Mouse (Mus musculus): ENCODE data around the gene Rassf10. TPM values are rescaled to one million over a fixed set of nuclear protein-coding genes. Genes with fewer than 3 reads are reported as not detected.

The Rassf10 gene
- total and polyA plus RNA-seq, 2 experiments from 2014 or later, result 2.7 to 6.5 TPM

GRCm38 (mm10) chr7:112938959-112939358 lies 14.8 kb upstream of the Rassf10 start:
- Histone ChIP-seq H3K9ac (replicated peaks; ENCODE audit: low read length) (no peak overlapping the region), H3K27me3 (ENCODE audit: insufficient read depth, low read length) (no peaks in the 10 kb centered on the region), H3K27ac (no peak overlapping the region), H3K4me2 (ENCODE audit: low read depth, low read length) (no peak overlapping the region), H3K4me1 (ENCODE audit: insufficient read depth, low read length) (no peaks in the 10 kb centered on the region), H3K9me3 (ENCODE audit: low read length) (no peaks in the 10 kb centered on the region), H3K4me3 (ENCODE audit: low read length) (no peak overlapping the region), H3K36me3 (ENCODE audit: insufficient read depth, low read length) (no peaks in the 10 kb centered on the region)
- ATAC-seq (no peak), DNase-seq (ENCODE audit: low spot score) (no peak)
- 34% methylated on average over 5 of the region's 5 CpGs for WGBS
- no peak for TF ChIP-seq CTCF (IDR thresholded peaks at IDR 0.05; ENCODE audit: low read depth)

GRCm38 (mm10) chr7:112942567-112942966 lies 11.2 kb upstream of the Rassf10 start:
- no peak overlapping the region for H3K4me2 ChIP-seq (ENCODE audit: low read depth, low read length)
- no peak for TF ChIP-seq CTCF (IDR thresholded peaks at IDR 0.05; ENCODE audit: low read depth)
- no peak overlapping the region for H3K4me3 ChIP-seq (ENCODE audit: low read length)
- no peak for ATAC-seq
- no peak for DNase-seq (ENCODE audit: low spot score)
- WGBS, result 71% methylated on average over 5 of the region's 5 CpGs
- H3K9ac ChIP-seq (replicated peaks; ENCODE audit: low read length), result no peak overlapping the region
- H3K4me1 ChIP-seq (ENCODE audit: insufficient read depth, low read length), result no peaks in the 10 kb centered on the region
- H3K9me3 ChIP-seq (ENCODE audit: low read length), result no peaks in the 10 kb centered on the region
- H3K36me3 ChIP-seq (ENCODE audit: insufficient read depth, low read length), result no peaks in the 10 kb centered on the region
- H3K27ac ChIP-seq, result no peak overlapping the region
- no peaks in the 10 kb centered on the region for H3K27me3 ChIP-seq (ENCODE audit: insufficient read depth, low read length)

GRCm38 (mm10) chr7:112943056-112943455 lies 10.7 kb upstream of the Rassf10 start:
- TF ChIP-seq CTCF (IDR thresholded peaks at IDR 0.05; ENCODE audit: low read depth), result no peak
- no peak overlapping the region for H3K27ac ChIP-seq
- DNase-seq (ENCODE audit: low spot score) (no peak), ATAC-seq (no peak)
- H3K9me3 ChIP-seq (ENCODE audit: low read length), result no peaks in the 10 kb centered on the region
- no peak overlapping the region for H3K4me3 ChIP-seq (ENCODE audit: low read length)
- H3K4me1 ChIP-seq (ENCODE audit: insufficient read depth, low read length), result no peaks in the 10 kb centered on the region
- no peak overlapping the region for H3K9ac ChIP-seq (replicated peaks; ENCODE audit: low read length)
- H3K36me3 ChIP-seq (ENCODE audit: insufficient read depth, low read length), result no peaks in the 10 kb centered on the region
- 88% methylated on average over 1 of the region's 1 CpGs for WGBS
- H3K27me3 ChIP-seq (ENCODE audit: insufficient read depth, low read length), result no peaks in the 10 kb centered on the region
- no peak overlapping the region for H3K4me2 ChIP-seq (ENCODE audit: low read depth, low read length)

GRCm38 (mm10) chr7:112946706-112947105 lies 7.1 kb upstream of the Rassf10 start:
- DNase-seq (ENCODE audit: low spot score) (no peak), ATAC-seq (no peak)
- Histone ChIP-seq H3K4me2 (ENCODE audit: low read depth, low read length) (no peak overlapping the region), H3K9ac (replicated peaks; ENCODE audit: low read length) (no peak overlapping the region), H3K27ac (no peak overlapping the region), H3K4me1 (ENCODE audit: insufficient read depth, low read length) (no peaks in the 10 kb centered on the region), H3K9me3 (ENCODE audit: low read length) (no peaks in the 10 kb centered on the region), H3K36me3 (ENCODE audit: insufficient read depth, low read length) (no peaks in the 10 kb centered on the region), H3K27me3 (ENCODE audit: insufficient read depth, low read length) (no peaks in the 10 kb centered on the region), H3K4me3 (ENCODE audit: low read length) (no peak overlapping the region)
- WGBS, result 64% methylated on average over 6 of the region's 6 CpGs
- no peak for TF ChIP-seq CTCF (IDR thresholded peaks at IDR 0.05; ENCODE audit: low read depth)

GRCm38 (mm10) chr7:112954351-112955102 lies 765 bp downstream of the Rassf10 start:
- WGBS, result under 1% methylated on average over 78 of the region's 82 CpGs
- H3K27ac ChIP-seq, result peak overlapping the region; percentile 26; the same call in 1 of the 2 replicates
- peaks cover 7% of the 10 kb centered on the region; the same call in 1 of the 2 replicates for H3K4me1 ChIP-seq (ENCODE audit: insufficient read depth, low read length)
- H3K9me3 ChIP-seq (ENCODE audit: low read length), result no peaks in the 10 kb centered on the region
- peak overlapping the region; percentile 66 for H3K4me2 ChIP-seq (ENCODE audit: low read depth, low read length)
- DNase-seq (ENCODE audit: low spot score) (peak; percentile 45), ATAC-seq (peak; percentile 66; the same call in 1 of the 2 replicates)
- no peaks in the 10 kb centered on the region for H3K36me3 ChIP-seq (ENCODE audit: insufficient read depth, low read length)
- peak overlapping the region; percentile 46 for H3K4me3 ChIP-seq (ENCODE audit: low read length)
- no peak for TF ChIP-seq CTCF (IDR thresholded peaks at IDR 0.05; ENCODE audit: low read depth)
- peak overlapping the region; percentile 51 for H3K9ac ChIP-seq (replicated peaks; ENCODE audit: low read length)
- H3K27me3 ChIP-seq (ENCODE audit: insufficient read depth, low read length), result peaks cover 21% of the 10 kb centered on the region

- ATAC-seq, result peak; percentile 74; the same call in 1 of the 2 replicates
These were observed 1.5 kb downstream of the Rassf10 start for GRCm38 (mm10) chr7:112955103-112955827.

More at GRCm38 (mm10) chr7:112955103-112955827, 1.5 kb downstream of the Rassf10 start:
- peak overlapping the region; percentile 51 for H3K9ac ChIP-seq (replicated peaks; ENCODE audit: low read length)
- H3K9me3 ChIP-seq (ENCODE audit: low read length), result no peaks in the 10 kb centered on the region
- peaks cover 21% of the 10 kb centered on the region for H3K27me3 ChIP-seq (ENCODE audit: insufficient read depth, low read length)
- H3K27ac ChIP-seq, result peak overlapping the region; percentile 6; the same call in 1 of the 2 replicates
- H3K4me3 ChIP-seq (ENCODE audit: low read length), result peak overlapping the region; percentile 46
- 3% methylated on average over 40 of the region's 40 CpGs for WGBS
- H3K4me2 ChIP-seq (ENCODE audit: low read depth, low read length), result peak overlapping the region; percentile 66
- H3K4me1 ChIP-seq (ENCODE audit: insufficient read depth, low read length), result peaks cover 7% of the 10 kb centered on the region; the same call in 1 of the 2 replicates
- peak; percentile 49 for DNase-seq (ENCODE audit: low spot score)
- H3K36me3 ChIP-seq (ENCODE audit: insufficient read depth, low read length), result no peaks in the 10 kb centered on the region
- TF ChIP-seq CTCF (IDR thresholded peaks at IDR 0.05; ENCODE audit: low read depth), result no peak

Measured in hindbrain, postnatal 0 days (tissue).